Mouse (Mus musculus) heart, adult 18-20 months (tissue): Measurements from ENCODE around the gene Mapk8ip3. TPM values are rescaled to one million over a fixed set of nuclear protein-coding genes. Genes with fewer than 3 reads are reported as not detected.

Experiments used
- DNase-seq, 2 experiments: peaks; one replicate each; pipeline ENCODE4 v3.0.0; 2021 to 2022; ENCODE audit warnings: mixed read lengths in 1 of 2
- total RNA-seq, 2 experiments: library from RNA; stranded (reverse); gene quantifications; 2 replicates each; pipeline ENCODE4 v1.2.3; 2021

Gene Mapk8ip3
- total RNA-seq, 2 experiments from 2014 or later = 55.9 to 64.8 TPM

DNA sequence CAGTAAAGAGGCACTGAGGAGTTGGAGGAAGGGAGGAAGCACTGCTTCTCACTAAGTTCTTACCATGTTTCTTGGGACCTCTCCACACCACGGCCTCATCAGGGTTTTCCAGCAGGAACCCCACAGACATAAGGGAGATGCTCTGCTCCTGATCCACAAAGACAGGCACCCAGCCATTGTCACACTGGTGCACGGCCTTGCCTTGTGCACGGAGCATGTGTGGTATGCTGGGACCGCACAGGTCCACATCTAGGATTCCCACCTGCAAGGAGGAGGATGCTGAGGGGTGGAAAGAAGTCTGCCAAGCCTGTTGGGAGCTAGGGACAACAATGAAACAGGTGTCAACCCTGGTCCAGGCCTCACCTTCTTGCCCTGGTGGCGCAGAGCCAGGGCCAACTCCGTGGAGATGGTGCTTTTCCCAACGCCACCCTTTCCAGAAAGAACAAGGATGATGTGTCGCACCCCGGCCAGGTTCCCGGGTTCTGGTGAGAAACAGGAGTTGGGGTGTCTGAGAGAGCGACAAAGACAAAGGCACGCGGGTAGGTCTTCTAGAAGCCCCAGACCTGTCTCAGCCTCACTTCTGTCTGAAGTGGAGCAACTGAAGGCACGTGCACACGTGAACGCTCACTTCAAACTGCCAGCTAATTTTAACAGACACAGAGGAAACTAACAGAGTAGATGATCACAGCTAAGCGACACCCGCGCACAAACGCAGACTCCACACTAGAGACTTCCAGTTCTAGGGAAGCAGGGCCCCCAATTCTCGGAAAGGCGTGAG is 51.2 kb downstream of the Mapk8ip3 start:
- no peak for DNase-seq

DNA sequence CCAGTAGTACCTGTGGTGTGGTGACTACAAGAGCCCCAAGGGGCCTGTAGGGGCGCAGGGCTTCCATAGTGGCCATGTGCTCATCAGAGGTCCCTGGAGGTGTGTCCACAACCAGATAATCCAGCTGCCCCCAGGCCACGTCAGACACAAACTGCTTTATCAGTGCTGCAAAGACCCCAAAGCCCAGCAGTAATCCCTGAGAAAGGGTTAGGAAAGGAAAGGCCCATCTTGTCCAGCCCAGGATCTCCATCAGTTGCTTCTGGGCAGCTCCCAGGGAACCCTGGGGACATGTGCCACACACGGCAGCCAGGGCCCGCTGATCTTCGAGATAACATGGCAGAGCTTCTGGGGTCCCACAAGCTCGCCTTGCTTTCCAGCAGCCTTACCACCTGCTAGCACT is 52.4 kb downstream of the Mapk8ip3 start:
- DNase-seq = no peak

DNA sequence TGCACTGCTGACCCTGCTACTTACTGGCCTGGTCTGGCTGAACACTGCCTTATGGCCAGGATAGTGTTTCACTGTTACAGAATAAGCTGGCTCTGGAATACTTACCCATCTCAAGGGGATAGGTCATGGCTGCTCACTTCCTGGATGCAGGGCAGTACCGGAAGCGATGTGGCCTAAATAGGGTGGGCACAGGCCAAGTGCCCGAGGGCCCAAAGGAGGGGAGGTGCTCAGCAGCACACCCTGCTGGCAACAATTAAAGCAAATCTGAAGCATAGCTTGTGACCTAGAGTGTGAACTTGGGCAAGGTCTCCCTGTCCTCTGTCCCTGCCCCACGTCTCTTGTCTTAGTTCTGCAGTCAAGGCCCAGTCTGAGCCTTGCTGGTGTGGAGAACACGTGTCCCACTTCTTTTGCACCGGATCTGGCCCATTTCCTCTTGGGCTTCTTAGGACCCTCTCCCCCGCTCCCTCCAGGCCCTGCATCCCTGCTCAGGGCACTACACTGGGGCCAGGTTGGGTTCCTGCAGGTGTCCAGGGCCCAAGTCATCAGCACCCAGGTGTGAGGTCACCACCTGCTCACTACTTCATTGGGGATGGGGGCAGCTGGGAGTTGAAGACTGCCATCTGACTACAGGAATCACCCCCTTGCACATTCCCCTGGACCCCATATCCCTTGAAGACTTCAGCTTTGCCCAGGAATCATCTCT is 54.9 kb downstream of the Mapk8ip3 start:
- peak; percentile 27 to 55 for DNase-seq

DNA sequence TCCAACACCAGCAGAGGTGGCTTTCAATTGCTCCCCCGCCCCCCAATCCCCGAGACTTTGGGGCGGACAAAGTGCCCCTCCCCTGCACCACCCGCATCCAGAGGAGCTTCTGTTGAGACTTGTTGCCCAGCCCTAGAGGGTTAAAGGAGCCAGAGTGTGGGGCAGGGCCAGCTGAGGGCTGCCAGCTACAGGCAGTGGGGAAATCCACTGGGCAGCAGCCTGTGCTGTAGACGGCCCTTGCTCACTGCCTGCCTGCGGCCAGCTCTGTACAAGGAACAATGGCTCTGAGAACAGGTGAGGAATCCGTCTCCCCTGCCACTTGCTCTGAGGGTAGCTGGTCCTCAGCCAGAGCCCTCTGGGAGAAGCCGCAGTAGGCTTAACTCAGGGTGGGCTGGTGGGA is 58.2 kb downstream of the Mapk8ip3 start:
- DNase-seq = no peak

DNA sequence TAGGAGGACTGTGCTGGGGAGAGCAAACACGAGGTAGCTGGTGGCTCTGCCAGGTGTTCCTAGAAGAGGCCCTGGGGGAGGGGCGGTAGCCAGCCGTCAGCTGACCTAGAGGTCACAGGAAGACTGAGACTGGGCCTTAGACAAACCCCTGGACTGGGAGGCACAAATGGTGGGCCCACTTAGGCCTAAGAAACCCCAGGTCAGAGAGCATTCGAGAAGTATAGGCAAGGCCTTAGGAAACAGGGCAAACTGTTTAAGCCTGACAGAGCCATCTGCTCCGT is 58.7 kb downstream of the Mapk8ip3 start:
- DNase-seq = peak; percentile 79 to 81

DNA sequence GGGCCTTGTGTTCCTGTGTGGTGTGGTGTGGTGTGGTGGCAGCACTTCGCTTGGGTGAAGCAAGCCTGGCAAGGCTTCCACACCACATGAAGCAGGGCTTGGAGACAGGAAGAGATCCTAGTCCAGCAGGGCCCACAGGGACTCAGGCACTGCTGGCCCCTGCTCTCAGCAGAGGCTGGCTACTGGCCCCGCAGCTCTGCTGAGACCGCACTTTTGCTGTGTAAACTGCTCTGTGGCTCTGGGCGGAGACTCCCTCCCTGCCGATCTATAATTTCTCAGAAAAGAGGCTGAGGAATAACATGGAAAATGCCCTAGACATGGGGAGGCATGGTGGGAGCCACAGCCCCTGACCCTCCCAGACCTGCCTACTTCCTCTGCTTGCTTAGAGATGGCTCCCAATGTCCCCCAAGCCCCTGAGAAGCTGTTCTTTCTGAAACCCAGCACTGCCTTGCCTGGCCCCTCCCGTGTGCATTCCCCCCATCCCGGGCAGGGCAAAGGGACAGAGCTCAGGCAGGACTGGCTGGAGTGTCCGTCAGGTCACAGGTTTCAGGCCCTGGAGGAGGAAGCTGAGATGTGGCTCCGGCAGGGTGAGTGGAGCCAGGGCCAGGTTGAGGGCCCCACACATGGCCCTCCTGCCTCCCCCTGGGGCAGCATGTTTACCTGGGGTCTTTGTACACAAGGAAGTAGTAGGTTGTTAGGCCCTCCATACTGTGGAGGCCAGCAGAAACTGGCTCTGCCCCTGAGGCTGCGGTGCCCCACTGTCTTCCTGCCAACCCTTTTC is 59.3 kb downstream of the Mapk8ip3 start:
- DNase-seq = peak; percentile 25 to 44

DNA sequence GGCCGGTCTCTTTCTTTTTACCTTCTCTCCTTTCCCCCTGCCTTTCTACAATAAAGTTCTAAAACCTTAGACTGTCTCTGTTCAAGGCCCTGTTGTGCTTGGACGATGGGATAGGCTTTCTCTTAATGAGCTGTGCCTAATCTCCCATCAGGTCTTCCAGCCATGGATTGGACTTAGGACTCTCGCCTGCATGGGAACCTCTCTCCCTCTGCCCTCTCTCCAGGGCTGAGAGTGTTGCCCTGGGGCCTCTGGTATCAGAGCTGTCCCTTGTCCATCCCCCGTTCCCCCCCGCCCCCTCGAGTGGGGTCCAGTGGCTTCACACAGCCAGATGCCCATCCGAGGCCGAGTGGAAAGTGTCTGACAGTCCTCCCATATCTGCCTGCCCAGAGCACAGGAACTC is 61.8 kb downstream of the Mapk8ip3 start:
- no peak for DNase-seq

DNA sequence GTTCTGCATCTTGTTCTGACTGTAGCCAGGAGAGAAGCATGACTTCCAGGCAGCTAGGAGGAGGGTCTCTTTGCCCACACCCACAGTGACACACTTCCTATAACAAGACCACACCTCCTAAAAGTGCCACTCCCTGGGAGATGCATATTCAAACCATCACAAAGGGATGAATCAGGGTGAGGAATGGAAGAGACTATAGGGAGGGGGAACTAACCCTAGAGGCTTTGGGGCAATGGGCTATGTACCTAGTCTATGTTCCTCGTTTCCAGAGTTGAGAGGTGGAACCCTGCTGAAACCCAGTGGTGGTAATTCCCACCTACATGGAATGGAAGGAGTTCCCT is 62.4 kb downstream of the Mapk8ip3 start:
- DNase-seq = no peak

DNA sequence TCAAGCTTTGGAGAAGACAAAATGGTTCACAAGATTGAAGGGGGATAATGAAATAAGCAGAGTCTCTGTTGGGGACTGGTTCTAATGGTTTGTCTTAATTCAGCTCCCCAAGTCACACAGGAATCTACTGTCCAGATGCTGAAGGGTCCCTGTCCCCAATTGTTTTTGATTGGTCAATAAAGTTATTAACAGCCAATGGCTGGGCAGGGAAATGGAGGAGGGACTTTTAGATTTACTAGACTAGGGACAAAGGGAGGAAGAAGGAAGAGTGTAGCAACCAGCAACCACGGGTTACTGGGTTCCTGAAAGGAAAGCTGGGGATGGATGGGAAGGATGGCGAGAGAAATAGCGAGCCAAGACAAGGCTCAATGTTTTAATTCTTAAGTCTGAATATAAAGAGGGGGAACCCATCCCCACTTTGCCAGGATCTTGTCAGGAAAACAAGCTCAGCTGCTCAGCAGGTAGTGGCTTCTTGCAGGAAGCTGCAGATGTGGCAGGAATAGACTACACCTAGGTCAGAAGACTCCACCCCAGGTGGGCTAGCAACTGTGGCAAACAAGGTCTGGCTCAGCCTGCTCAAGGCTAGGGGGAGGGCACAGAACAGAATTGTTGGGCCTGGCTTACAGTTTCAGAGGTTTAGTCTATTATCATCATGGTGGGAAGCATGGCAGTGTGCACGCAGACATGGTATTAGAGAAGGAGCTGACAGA is 62.9 kb downstream of the Mapk8ip3 start:
- DNase-seq = no peak

DNA sequence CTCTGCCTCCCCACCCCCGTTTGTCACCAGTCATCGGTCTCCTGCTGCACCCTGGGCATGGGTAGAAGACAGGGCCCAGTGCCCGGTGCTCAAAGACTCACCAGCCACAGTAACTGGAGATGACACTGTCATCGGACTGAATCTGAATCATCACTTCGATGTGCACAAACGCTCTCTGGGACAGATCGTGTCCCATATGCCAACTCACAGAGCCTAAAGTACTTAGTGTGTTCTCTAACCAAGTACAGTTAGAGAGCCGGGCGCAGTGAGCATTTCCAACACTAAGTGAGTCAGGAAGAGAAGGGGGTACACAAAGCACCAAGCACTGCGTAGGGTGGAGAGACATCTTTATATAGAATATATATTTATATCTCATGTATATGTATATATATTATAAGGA is 68.9 kb downstream of the Mapk8ip3 start:
- DNase-seq = no peak

DNA sequence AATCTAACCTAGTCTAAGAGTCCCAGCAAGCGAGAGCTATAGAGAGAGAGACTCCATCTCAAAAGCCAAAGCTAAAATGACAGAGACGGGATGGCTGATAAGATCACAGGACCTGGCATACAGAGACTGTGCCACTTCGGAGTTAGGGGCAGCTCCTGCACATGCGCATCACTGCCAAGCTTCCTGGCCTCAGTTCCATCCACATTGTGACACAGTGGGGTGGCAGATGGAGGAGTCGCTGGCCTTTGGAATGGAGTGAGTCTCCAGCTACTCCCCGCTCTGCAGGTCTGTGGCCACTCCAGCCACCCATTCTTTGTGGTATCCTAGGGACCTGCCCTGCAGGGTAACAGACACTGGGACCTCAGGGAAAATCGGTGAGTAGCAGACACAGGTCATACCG is 71.0 kb downstream of the Mapk8ip3 start, which contains the start of gene Igfals:
Gene Igfals, plus strand, starts transcription at position 222 of the 400 bp plus-strand sequence.
- DNase-seq = no peak

DNA sequence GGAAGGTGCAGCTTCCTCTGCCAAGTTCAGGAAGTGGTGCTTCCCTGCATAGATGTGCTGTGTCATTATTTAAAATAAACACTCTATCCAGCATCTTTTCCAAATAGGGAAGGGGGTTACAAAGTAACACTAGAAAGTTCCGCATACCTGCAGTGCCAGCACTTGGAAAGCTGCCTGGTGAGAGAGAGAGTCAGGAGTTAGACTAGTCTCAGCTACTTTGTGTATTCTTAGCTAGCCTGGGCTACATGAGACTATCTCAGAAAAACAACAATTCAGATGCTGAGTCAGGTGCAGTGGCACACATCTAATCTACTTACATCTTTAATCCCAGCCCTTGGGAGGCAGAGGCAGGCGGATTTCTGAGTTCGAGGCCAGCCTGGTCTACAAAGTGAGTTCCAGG is 75.0 kb downstream of the Mapk8ip3 start:
- no peak for DNase-seq

DNA sequence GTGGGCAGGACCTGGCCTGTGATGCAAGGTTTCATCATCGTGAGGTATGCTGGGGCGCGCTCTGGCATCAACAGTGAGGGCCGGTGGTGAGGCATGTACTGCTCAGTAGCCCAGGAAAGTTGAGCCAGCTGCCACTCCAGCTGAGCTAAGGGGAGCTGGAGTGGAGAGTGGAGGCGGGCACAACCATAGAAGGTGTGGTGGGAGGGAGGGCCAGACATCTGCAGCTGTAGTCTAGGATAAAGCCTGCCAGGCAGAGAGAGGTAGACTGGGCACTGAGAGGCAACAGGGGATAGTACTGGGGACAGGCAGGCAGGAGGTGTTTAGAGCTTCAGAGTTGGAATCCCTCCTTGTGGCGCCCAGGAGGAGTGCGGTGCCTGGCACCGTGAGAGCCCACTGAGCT is 76.7 kb downstream of the Mapk8ip3 start:
- no peak for DNase-seq

DNA sequence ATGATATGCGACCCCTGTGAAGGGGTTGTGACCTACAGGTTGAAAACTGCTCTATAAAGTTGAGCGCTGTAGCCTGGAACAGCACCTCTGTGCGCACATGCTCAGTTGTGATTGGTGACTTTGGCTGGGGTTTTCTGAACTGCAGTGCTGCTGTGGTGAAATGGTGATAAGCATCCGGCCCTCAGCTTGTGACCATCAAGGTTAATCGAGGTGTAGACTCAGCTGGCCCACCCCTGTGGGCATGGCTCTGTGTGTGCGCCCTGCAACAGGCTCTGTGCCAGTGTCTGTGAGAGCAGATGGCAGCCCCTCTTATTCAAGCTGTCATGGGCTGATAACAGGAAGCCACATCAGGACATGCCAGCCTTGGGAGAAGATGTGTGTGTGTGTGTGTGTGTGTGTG is 77.8 kb downstream of the Mapk8ip3 start:
- no peak for DNase-seq

DNA sequence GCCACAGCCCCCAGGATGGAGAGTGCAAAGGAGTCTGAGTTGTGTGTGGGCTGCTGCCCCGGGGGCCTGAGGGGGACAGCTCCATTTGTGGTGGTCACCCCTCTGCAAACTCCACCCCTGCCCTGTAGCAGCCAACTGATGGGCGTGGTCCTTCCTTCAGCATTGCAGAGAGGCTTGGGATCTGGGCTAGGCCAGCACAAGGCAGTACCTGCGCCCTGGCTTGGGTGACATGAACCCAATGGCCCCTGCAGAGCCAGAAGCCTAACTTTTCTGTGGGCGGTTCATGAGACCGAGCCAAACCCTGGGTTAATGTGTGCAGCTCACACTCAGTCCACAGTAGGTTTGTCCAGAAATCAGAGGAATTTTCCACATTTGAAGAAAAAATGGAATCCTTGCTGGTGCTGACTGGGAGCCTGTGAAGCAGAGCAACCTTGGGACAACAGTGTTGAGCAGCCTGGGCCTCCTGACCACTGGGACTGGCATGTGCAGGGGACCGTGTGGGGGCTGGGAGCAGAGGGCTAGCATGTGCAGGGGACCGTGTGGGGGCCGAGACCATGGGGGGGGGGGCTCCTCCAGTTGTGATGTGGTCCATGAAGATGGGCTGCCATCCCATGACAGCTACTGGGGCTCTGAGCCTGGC is 78.8 kb downstream of the Mapk8ip3 start:
- DNase-seq = no peak

DNA sequence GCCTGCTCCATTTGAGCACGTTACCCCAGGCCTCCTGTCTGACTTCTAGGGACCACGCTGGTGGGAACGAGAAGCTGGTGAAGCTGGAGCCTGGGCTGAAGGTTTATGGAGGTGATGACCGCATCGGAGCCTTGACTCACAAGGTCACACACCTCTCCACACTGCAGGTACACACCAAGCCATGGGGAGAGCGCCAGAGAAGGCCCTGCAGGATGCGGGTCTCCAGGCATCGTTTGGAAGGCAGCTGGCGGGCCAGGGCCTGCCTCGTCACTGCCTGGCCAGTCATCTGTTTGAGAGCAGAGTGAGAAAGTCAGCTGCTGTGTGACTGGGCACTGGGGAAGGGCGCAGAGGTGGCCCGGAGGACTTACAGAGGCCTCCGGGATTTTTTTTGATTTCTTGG is 80.2 kb downstream of the Mapk8ip3 start:
- DNase-seq = no peak

DNA sequence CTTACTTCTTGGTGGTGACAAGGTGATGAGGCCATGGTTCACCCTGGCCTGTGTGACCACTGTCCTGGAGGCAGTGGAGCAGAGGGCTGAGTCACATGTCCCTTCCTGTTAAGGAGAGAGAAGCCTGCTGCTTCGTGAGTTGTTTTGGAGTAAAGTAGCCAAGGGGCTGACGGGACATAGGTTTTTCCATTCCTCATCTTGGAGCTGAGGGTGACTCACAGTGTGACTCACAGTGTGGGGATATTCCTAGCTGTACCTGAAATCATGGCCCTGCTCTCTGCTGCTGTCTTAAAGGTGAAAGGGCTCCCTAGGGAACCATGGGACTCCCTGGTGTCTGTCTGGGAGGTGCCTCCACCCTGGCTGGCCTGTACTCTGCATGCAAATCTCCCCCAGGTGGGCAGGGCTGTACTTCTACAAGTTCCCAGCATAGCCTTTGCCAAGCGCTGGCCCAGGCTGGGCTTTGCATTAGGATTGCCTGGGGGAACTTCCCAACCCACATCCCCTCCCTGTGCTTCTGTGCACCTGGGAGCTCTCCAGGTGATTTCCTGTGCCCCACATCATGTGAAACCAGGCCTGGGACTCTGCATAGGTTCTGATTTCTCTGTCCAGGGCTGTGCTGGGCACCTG is 80.8 kb downstream of the Mapk8ip3 start:
- DNase-seq = no peak

DNA sequence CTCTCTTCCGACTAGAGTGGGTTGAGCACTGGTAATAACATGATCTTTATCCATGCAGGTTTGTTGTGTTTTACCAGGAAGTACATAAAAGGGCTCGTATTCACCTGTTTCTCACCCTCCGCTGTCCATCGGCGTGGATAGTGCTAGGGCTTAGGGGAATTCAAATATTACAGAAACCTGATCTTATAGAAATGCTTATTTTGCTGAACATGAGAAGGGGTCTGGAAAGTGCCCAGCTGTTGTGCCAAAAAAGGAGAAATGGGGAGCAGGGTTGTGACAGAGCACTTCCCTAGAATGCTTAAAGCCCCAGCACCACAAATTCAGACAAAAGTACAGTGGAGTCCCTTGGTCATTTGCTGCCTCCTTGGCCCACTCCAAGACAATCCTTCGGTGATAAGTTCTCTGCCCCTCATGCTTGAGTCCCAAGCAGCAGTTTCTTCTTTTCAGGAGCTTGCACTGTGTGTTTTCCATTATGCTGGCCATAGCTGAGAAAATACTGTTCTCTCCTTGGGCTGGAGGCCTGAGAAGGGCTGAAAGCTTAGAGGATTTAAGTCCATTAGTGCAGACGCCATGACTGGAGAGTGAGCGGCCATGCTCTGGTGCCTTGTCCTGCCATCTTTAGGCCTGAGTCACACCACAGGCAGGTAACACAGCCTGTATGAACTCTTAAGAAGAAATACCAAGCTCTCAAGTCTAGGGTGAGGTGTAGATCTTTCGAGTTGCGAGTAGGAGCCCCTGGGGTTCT is 85.2 kb downstream of the Mapk8ip3 start:
- DNase-seq = peak; percentile 18 to 26

DNA sequence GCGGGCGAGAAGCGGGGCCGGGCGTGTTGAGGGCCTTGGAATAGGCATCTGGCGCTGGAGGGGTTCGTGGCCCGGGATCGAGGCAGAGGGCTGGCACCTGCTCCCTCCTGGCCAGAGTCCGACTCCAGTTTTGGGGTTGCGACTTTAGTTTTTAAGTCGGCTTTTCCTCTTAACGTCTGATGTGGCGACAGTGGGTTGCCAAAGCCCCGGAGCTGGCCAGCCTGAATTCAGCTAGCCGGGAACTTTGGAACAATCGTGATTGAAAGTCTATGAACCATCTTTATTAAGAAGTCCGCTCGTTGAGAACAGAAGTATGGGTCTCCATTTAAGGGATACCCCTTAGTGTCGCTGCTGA is 86.0 kb downstream of the Mapk8ip3 start:
- DNase-seq = no peak

DNA sequence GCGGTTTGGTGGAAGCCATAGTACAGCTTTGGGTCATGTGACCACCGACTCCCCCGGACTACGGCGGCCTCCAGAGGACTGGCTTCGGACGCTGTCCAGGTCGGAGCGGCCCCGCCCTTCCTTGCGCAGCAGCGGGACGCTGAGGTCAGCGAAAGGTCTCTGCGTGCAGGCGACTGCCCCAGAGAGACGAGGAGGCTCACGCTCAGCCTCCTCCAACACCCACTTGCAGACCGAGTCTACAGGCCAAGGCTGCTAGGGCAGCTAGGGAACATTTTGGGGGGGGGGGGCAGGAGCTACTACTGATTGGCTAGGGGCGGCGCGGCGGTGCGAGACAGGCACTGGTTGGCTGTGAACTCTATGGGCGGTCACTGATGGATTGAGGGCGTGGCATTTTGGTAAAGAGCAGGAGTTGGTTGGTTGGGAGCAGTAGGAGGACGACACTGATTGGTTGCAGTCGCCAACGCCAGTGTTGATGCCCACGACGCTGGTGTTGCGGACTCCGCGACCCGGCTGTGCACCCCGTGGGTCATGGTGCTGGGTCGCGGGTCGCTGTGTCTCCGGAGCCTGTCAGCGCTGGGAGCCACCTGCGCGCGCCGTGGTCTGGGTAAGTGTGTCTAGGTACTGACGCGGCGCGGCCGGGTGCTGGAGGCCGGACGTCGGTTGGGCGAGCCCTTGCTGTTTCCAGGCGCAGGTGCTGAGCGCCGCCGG is 86.6 kb downstream of the Mapk8ip3 start, which contains the start of gene Fahd1:
Gene Fahd1, minus strand, starts transcription at position 300 of the 708 bp plus-strand sequence.
- peak; percentile 96 to 99 for DNase-seq
